Mouse (Mus musculus) small intestine, adult 2 months (tissue): Measurements from ENCODE around the gene Gm9857. TPM values are rescaled to one million over a fixed set of nuclear protein-coding genes. Genes with fewer than 3 reads are reported as not detected.

Experiments used
- H3K27ac ChIP-seq: fragments of 200-500 bp; 2 replicates; pipeline ENCODE4 v1.5.1; 2012; ENCODE audit warnings: low read depth, low read length, control low read depth, inconsistent platforms; ENCODE audit not compliant: insufficient read depth
- H3K27me3 ChIP-seq: fragments of 200-500 bp; 2 replicates; pipeline ENCODE4 v1.6.1; 2012; ENCODE audit warnings: mild to moderate bottlenecking, moderate library complexity, low read length, inconsistent platforms; ENCODE audit not compliant: control insufficient read depth, insufficient read depth
- H3K36me3 ChIP-seq: fragments of 200-500 bp; 2 replicates; pipeline ENCODE4 v1.6.1; 2012; ENCODE audit warnings: mild to moderate bottlenecking, low read length, control low read depth, inconsistent platforms; ENCODE audit not compliant: control insufficient read depth, insufficient read depth
- H3K4me1 ChIP-seq: fragments of 200-500 bp; 2 replicates; pipeline ENCODE4 v1.6.1; 2012; ENCODE audit warnings: low read length, inconsistent platforms, mixed read lengths; ENCODE audit not compliant: control insufficient read depth, insufficient read depth, insufficient read length
- H3K4me3 ChIP-seq: fragments of 200-500 bp; 2 replicates; pipeline ENCODE4 v1.5.1; 2012; ENCODE audit warnings: low read depth, mild to moderate bottlenecking, control low read depth, inconsistent platforms, low read length, moderate library complexity
- CTCF ChIP-seq: fragments of 200-500 bp; IDR thresholded peaks from 2 replicates; pipeline ENCODE4 v1.5.1; 2012; ENCODE audit warnings: low read depth, mild to moderate bottlenecking, control low read depth, inconsistent platforms, low read length, moderate library complexity, mixed read lengths; ENCODE audit not compliant: insufficient replicate concordance, insufficient read length; ENCODE audit errors: extremely low read depth
- POLR2A ChIP-seq: fragments of 200-500 bp; IDR thresholded peaks from 2 replicates; pipeline ENCODE4 v1.6.1; 2012; ENCODE audit warnings: low read depth, mild to moderate bottlenecking, control low read depth, inconsistent platforms, low read length, moderate library complexity
- WGBS: fragments of 180-500 bp; shearing (Covaris S2); methylation state at CpG from one replicate; pipeline ENCODE4 v1.1.7; 2018; 5-methylcytosine and 5-hydroxymethylcytosine counted together
- polyA plus RNA-seq: library from polyadenylated mRNA; depleted of rRNA; stranded (reverse); fragments of >200 nt; gene quantifications from 2 replicates; pipeline ENCODE4 v1.2.3, GENCODE M21; 2012; rRNA removed

Gene Gm9857
- not detected in 2 replicates for polyA plus RNA-seq

GRCm38 (mm10) chr3:108940001-108940633 lies at the start of gene Gm9857:
TSS of gene Gm9857 (minus strand) at chr3:108940445.
- Histone ChIP-seq H3K4me1 (peaks cover 4% of the 10 kb centered on the region; the same call in 1 of the 2 replicates), H3K27ac (no peak within 1 kb of the TSS), H3K27me3 (no peaks in the 10 kb centered on the region), H3K4me3 (peak within 1 kb of the TSS; percentile 23), H3K36me3 (no peaks in the 10 kb centered on the region)
- TF ChIP-seq CTCF (no peak), POLR2A (no peak)
- 49% methylated on average over 59 of the region's 59 CpGs for WGBS

GRCm38 (mm10) chr3:108987009-108987659 lies 46.9 kb upstream of the Gm9857 start:
- Histone ChIP-seq H3K4me3 (no peak overlapping the region), H3K36me3 (peaks cover 8% of the 10 kb centered on the region; the same call in 1 of the 2 replicates), H3K27ac (no peak overlapping the region), H3K4me1 (no peaks in the 10 kb centered on the region), H3K27me3 (no peaks in the 10 kb centered on the region)
- WGBS, result 78% methylated on average over 12 of the region's 12 CpGs
- TF ChIP-seq CTCF (no peak), POLR2A (no peak)

- H3K4me3 ChIP-seq, result no peak overlapping the region
- H3K27me3 ChIP-seq, result no peaks in the 10 kb centered on the region
- no peaks in the 10 kb centered on the region for H3K4me1 ChIP-seq
- WGBS, result 88% methylated on average over 1 of the region's 1 CpGs
- H3K36me3 ChIP-seq, result peaks cover 7% of the 10 kb centered on the region; the same call in 1 of the 2 replicates
- TF ChIP-seq CTCF (no peak), POLR2A (no peak)
- no peak overlapping the region for H3K27ac ChIP-seq
These were observed 46.3 kb upstream of the Gm9857 start for GRCm38 (mm10) chr3:108986534-108986933.

GRCm38 (mm10) chr3:108983989-108984388 lies 43.7 kb upstream of the Gm9857 start:
- no peaks in the 10 kb centered on the region for H3K4me1 ChIP-seq
- H3K27me3 ChIP-seq, result no peaks in the 10 kb centered on the region
- WGBS, result 26% methylated on average over 5 of the region's 5 CpGs
- no peak for TF ChIP-seq POLR2A
- no peak for TF ChIP-seq CTCF
- no peak overlapping the region for H3K27ac ChIP-seq
- no peak overlapping the region for H3K4me3 ChIP-seq
- peaks cover 6% of the 10 kb centered on the region for H3K36me3 ChIP-seq

- 77% methylated on average over 6 of the region's 6 CpGs for WGBS
- Histone ChIP-seq H3K4me1 (no peaks in the 10 kb centered on the region), H3K27ac (no peak overlapping the region), H3K4me3 (no peak overlapping the region), H3K36me3 (peaks cover 10% of the 10 kb centered on the region), H3K27me3 (no peaks in the 10 kb centered on the region)
- TF ChIP-seq CTCF (no peak), POLR2A (no peak)
These were observed 41.7 kb upstream of the Gm9857 start for GRCm38 (mm10) chr3:108981946-108982345.

GRCm38 (mm10) chr3:108977340-108978030 lies 37.2 kb upstream of the Gm9857 start:
- no peaks in the 10 kb centered on the region for H3K27me3 ChIP-seq
- H3K4me1 ChIP-seq, result no peaks in the 10 kb centered on the region
- H3K36me3 ChIP-seq, result peaks cover 16% of the 10 kb centered on the region
- H3K27ac ChIP-seq, result no peak overlapping the region
- H3K4me3 ChIP-seq, result no peak overlapping the region
- TF ChIP-seq POLR2A, result no peak
- TF ChIP-seq CTCF, result peak; percentile 34; the same call in 1 of the 2 replicates
- WGBS, result 93% methylated on average over 13 of the region's 13 CpGs
